Mouse (Mus musculus): ENCODE data around the gene Sprr1b. TPM values are rescaled to one million over a fixed set of nuclear protein-coding genes. Genes with fewer than 3 reads are reported as not detected.

Gene Sprr1b
- not detected in 4 replicates for total RNA-seq (2023; ENCODE audit: inconsistent age)

GRCm38 (mm10) chr3:92438689-92439088 lies at the start of gene Sprr1b:
TSS of gene Sprr1b (minus strand) at chr3:92438789.

GRCm38 (mm10) chr3:92485863-92486262 lies 47.3 kb upstream of the Sprr1b start, which contains the start of gene Sprr1a:
TSS of gene Sprr1a (minus strand) at chr3:92485895.

GRCm38 (mm10) chr3:92458620-92459019 lies 20.0 kb upstream of the Sprr1b start, which contains the start of gene Sprr3:
TSS of gene Sprr3 (minus strand) at chr3:92458720.

GRCm38 (mm10) chr3:92432282-92432681 lies 6.3 kb downstream of the Sprr1b start, which contains the start of gene Sprr2k:
TSS of gene Sprr2k (plus strand) at chr3:92432582.

GRCm38 (mm10) chr3:92429323-92429722 lies 9.3 kb downstream of the Sprr1b start, which contains the start of gene Gm9774:
TSS of gene Gm9774 (minus strand) at chr3:92429423.

GRCm38 (mm10) chr3:92417782-92418181 lies 20.8 kb downstream of the Sprr1b start, which contains the start of gene Sprr2j-ps:
TSS of gene Sprr2j-ps (plus strand) at chr3:92418082.

GRCm38 (mm10) chr3:92407691-92408090 lies 30.9 kb downstream of the Sprr1b start, which contains the start of gene Sprr2i:
TSS of gene Sprr2i (plus strand) at chr3:92407991.

Other genes with a start within 250 kb of the Sprr1b start
- not detected in 4 replicates for gene Sprr2a1, start 223.0 kb downstream of the Sprr1b start, total RNA-seq (2023; ENCODE audit: inconsistent age)
- not detected in 4 replicates for gene Sprr2a2, start 222.9 kb downstream of the Sprr1b start, total RNA-seq (2023; ENCODE audit: inconsistent age)
- not detected in 4 replicates for gene Sprr2a3, start 153.4 kb downstream of the Sprr1b start, total RNA-seq (2023; ENCODE audit: inconsistent age)
- gene Sprr2b, start 122.2 kb downstream of the Sprr1b start, total RNA-seq (2023; ENCODE audit: inconsistent age), result not detected in 4 replicates
- gene Sprr2d, start 99.6 kb downstream of the Sprr1b start, total RNA-seq (2023; ENCODE audit: inconsistent age), result not detected in 4 replicates
- gene Sprr2e, start 86.6 kb downstream of the Sprr1b start, total RNA-seq (2023; ENCODE audit: inconsistent age), result not detected in 4 replicates
- gene Sprr2f, start 73.6 kb downstream of the Sprr1b start, total RNA-seq (2023; ENCODE audit: inconsistent age), result not detected in 4 replicates
- not detected in 4 replicates for gene Sprr2h, start 53.1 kb downstream of the Sprr1b start, total RNA-seq (2023; ENCODE audit: inconsistent age)
- gene Sprr2i, start 30.8 kb downstream of the Sprr1b start, total RNA-seq (2023; ENCODE audit: inconsistent age), result not detected in 4 replicates
- not detected in 4 replicates for gene Sprr2j-ps, start 20.7 kb downstream of the Sprr1b start, total RNA-seq (2023; ENCODE audit: inconsistent age)
- 0.77 to 2.1 TPM in 2 of 4 replicates, not detected in the others for gene Gm9774, start 9.4 kb downstream of the Sprr1b start, total RNA-seq (2023; ENCODE audit: inconsistent age)
- gene Sprr2k, start 6.2 kb downstream of the Sprr1b start, total RNA-seq (2023; ENCODE audit: inconsistent age), result not detected in 4 replicates
- not detected in 4 replicates for gene Sprr3, start 19.9 kb upstream of the Sprr1b start, total RNA-seq (2023; ENCODE audit: inconsistent age)
- not detected in 4 replicates for gene Sprr1a, start 47.1 kb upstream of the Sprr1b start, total RNA-seq (2023; ENCODE audit: inconsistent age)
- gene Sprr4, start 61.7 kb upstream of the Sprr1b start, total RNA-seq (2023; ENCODE audit: inconsistent age), result not detected in 4 replicates
- gene 2310046K23Rik, start 95.7 kb upstream of the Sprr1b start, total RNA-seq (2023; ENCODE audit: inconsistent age), result not detected in 4 replicates
- gene Ivl, start 134.9 kb upstream of the Sprr1b start, total RNA-seq (2023; ENCODE audit: inconsistent age), result not detected in 4 replicates
- gene Smcp, start 150.2 kb upstream of the Sprr1b start, total RNA-seq (2023; ENCODE audit: inconsistent age), result not detected in 4 replicates
- not detected in 4 replicates for gene 2210017I01Rik, start 168.7 kb upstream of the Sprr1b start, total RNA-seq (2023; ENCODE audit: inconsistent age)
- not detected in 4 replicates for gene Lce6a, start 182.9 kb upstream of the Sprr1b start, total RNA-seq (2023; ENCODE audit: inconsistent age)
- not detected in 4 replicates for gene Lce1a1, start 209.5 kb upstream of the Sprr1b start, total RNA-seq (2023; ENCODE audit: inconsistent age)
- gene Lce1b, start 218.1 kb upstream of the Sprr1b start, total RNA-seq (2023; ENCODE audit: inconsistent age), result not detected in 4 replicates
- gene Lce1a2, start 231.5 kb upstream of the Sprr1b start, total RNA-seq (2023; ENCODE audit: inconsistent age), result not detected in 4 replicates
- gene Lce1c, start 240.5 kb upstream of the Sprr1b start, total RNA-seq (2023; ENCODE audit: inconsistent age), result not detected in 4 replicates
- gene Lce1d, start 248.4 kb upstream of the Sprr1b start, total RNA-seq (2023; ENCODE audit: inconsistent age), result not detected in 4 replicates

All from B cell, adult (primary cell).